Mouse (Mus musculus) kidney, embryonic 15.5 days (tissue): ENCODE results near the gene Adam12. TPM values are rescaled to one million over a fixed set of nuclear protein-coding genes. Genes with fewer than 3 reads are reported as not detected.

Experiments used
- ATAC-seq: fragments of 200-750 bp; cut with Nextera tagmentation; replicated peaks from 2 replicates; pipeline ENCODE4 v1.8.0; 2017; ENCODE audit warnings: moderate TSS enrichment; ENCODE audit not compliant: low FRiP score
- H3K27ac ChIP-seq: fragments of 300-500 bp; sonication (generic); 2 replicates; pipeline ENCODE4 v1.5.1; 2015; ENCODE audit warnings: mild to moderate bottlenecking, inconsistent platforms
- H3K27me3 ChIP-seq: fragments of 300-500 bp; sonication (generic); 2 replicates; pipeline ENCODE4 v1.6.1; 2015; ENCODE audit warnings: inconsistent platforms
- H3K36me3 ChIP-seq: fragments of 300-500 bp; sonication (generic); 2 replicates; pipeline ENCODE4 v1.6.1; 2015; ENCODE audit warnings: inconsistent platforms
- H3K4me1 ChIP-seq: fragments of 300-500 bp; sonication (generic); 2 replicates; pipeline ENCODE4 v1.6.1; 2015; ENCODE audit warnings: inconsistent platforms
- H3K4me2 ChIP-seq: fragments of 300-500 bp; sonication (generic); 2 replicates; pipeline ENCODE4 v1.6.1; 2015; ENCODE audit warnings: moderate library complexity, mild to moderate bottlenecking, inconsistent platforms
- H3K4me3 ChIP-seq: fragments of 300-500 bp; sonication (generic); replicated peaks from 2 replicates; pipeline ENCODE4 v1.5.1; 2015; ENCODE audit warnings: mild to moderate bottlenecking, inconsistent platforms
- H3K9ac ChIP-seq: fragments of 300-500 bp; sonication (generic); 2 replicates; pipeline ENCODE4 v1.6.1; 2015; ENCODE audit warnings: mild to moderate bottlenecking, inconsistent platforms
- H3K9me3 ChIP-seq: fragments of 300-500 bp; sonication (generic); replicated peaks from 2 replicates; pipeline ENCODE4 v1.6.1; 2016; ENCODE audit warnings: inconsistent platforms
- WGBS: fragments of 180-500 bp; shearing (Covaris S2); methylation state at CpG from one replicate; pipeline ENCODE4 v1.1.7; 2015; ENCODE audit warnings: mixed read lengths; 5-methylcytosine and 5-hydroxymethylcytosine counted together
- polyA plus RNA-seq: library from polyadenylated mRNA; unstranded; fragments of >200 nt; fragmentation: Nextera tagmentation; extraction: Ambion mirVana; gene quantifications from 2 replicates; pipeline ENCODE4 v1.2.1, GENCODE M21; 2015

Gene Adam12
- polyA plus RNA-seq, 1 experiment from 2014 or later, result 6.8 TPM

- H3K36me3 ChIP-seq, result no peaks in the 10 kb centered on the region
- ATAC-seq, result no peak
- no peaks in the 10 kb centered on the region for H3K4me1 ChIP-seq
- H3K4me3 ChIP-seq, result no peak overlapping the region
- H3K4me2 ChIP-seq, result no peak overlapping the region
- H3K9ac ChIP-seq, result no peak overlapping the region
- H3K27me3 ChIP-seq, result no peaks in the 10 kb centered on the region
- WGBS, result 73% methylated on average over 4 of the region's 4 CpGs
- H3K9me3 ChIP-seq, result no peaks in the 10 kb centered on the region
- H3K27ac ChIP-seq, result no peak overlapping the region
Observed at GRCm38 (mm10) chr7:134062629-134063028, 169.3 kb downstream of the Adam12 start.

- WGBS, result 11% methylated on average over 2 of the region's 2 CpGs
- ATAC-seq, result no peak
- Histone ChIP-seq H3K4me2 (no peak overlapping the region), H3K9me3 (no peaks in the 10 kb centered on the region), H3K9ac (no peak overlapping the region), H3K27me3 (no peaks in the 10 kb centered on the region), H3K4me3 (no peak overlapping the region), H3K36me3 (no peaks in the 10 kb centered on the region), H3K4me1 (peaks cover 6% of the 10 kb centered on the region; the same call in 1 of the 2 replicates), H3K27ac (0 out of 2 replicates have a peak overlapping the region, but pooled peaks have one; percentile 8)
Observed at GRCm38 (mm10) chr7:134052486-134052885, 179.5 kb downstream of the Adam12 start.

- H3K4me2 ChIP-seq, result no peak overlapping the region
- no peak for ATAC-seq
- no peak overlapping the region for H3K9ac ChIP-seq
- WGBS, result 72% methylated on average over 1 of the region's 1 CpGs
- H3K4me3 ChIP-seq, result no peak overlapping the region
- H3K27ac ChIP-seq, result no peak overlapping the region
- H3K4me1 ChIP-seq, result peaks cover 6% of the 10 kb centered on the region; the same call in 1 of the 2 replicates
- H3K27me3 ChIP-seq, result no peaks in the 10 kb centered on the region
- no peaks in the 10 kb centered on the region for H3K36me3 ChIP-seq
- no peaks in the 10 kb centered on the region for H3K9me3 ChIP-seq
Observed at GRCm38 (mm10) chr7:134050371-134050770, 181.6 kb downstream of the Adam12 start.

- Histone ChIP-seq H3K27me3 (no peaks in the 10 kb centered on the region), H3K4me1 (no peaks in the 10 kb centered on the region), H3K9ac (no peak overlapping the region), H3K27ac (no peak overlapping the region), H3K4me2 (no peak overlapping the region), H3K9me3 (no peaks in the 10 kb centered on the region), H3K36me3 (no peaks in the 10 kb centered on the region), H3K4me3 (no peak overlapping the region)
- no peak for ATAC-seq
- 64% methylated on average over 3 of the region's 3 CpGs for WGBS
Observed at GRCm38 (mm10) chr7:134046376-134046775, 185.6 kb downstream of the Adam12 start.

GRCm38 (mm10) chr7:134043576-134043975 lies 188.4 kb downstream of the Adam12 start:
- Histone ChIP-seq H3K4me1 (no peaks in the 10 kb centered on the region), H3K4me3 (no peak overlapping the region), H3K27me3 (no peaks in the 10 kb centered on the region), H3K36me3 (no peaks in the 10 kb centered on the region), H3K4me2 (no peak overlapping the region), H3K27ac (no peak overlapping the region), H3K9me3 (no peaks in the 10 kb centered on the region), H3K9ac (no peak overlapping the region)
- no peak for ATAC-seq

GRCm38 (mm10) chr7:134042614-134043013 lies 189.3 kb downstream of the Adam12 start:
- Histone ChIP-seq H3K9me3 (no peaks in the 10 kb centered on the region), H3K4me3 (no peak overlapping the region), H3K9ac (no peak overlapping the region), H3K27me3 (no peaks in the 10 kb centered on the region), H3K4me2 (no peak overlapping the region), H3K27ac (no peak overlapping the region), H3K36me3 (no peaks in the 10 kb centered on the region), H3K4me1 (no peaks in the 10 kb centered on the region)
- ATAC-seq, result no peak

- H3K27me3 ChIP-seq, result no peaks in the 10 kb centered on the region
- peaks cover 13% of the 10 kb centered on the region; the same call in 1 of the 2 replicates for H3K4me1 ChIP-seq
- no peaks in the 10 kb centered on the region for H3K9me3 ChIP-seq
- WGBS, result 87% methylated on average over 2 of the region's 2 CpGs
- H3K4me2 ChIP-seq, result no peak overlapping the region
- no peaks in the 10 kb centered on the region for H3K36me3 ChIP-seq
- no peak overlapping the region for H3K4me3 ChIP-seq
- no peak overlapping the region for H3K27ac ChIP-seq
- no peak overlapping the region for H3K9ac ChIP-seq
- no peak for ATAC-seq
Observed at GRCm38 (mm10) chr7:134033939-134034338, 198.0 kb downstream of the Adam12 start.

- H3K27me3 ChIP-seq, result no peaks in the 10 kb centered on the region
- H3K9me3 ChIP-seq, result no peaks in the 10 kb centered on the region
- ATAC-seq, result no peak
- H3K27ac ChIP-seq, result peak overlapping the region; percentile 15; the same call in 1 of the 2 replicates
- no peak overlapping the region for H3K4me3 ChIP-seq
- H3K9ac ChIP-seq, result no peak overlapping the region
- H3K36me3 ChIP-seq, result no peaks in the 10 kb centered on the region
- peaks cover 14% of the 10 kb centered on the region; the same call in 1 of the 2 replicates for H3K4me1 ChIP-seq
- 26% methylated on average over 6 of the region's 6 CpGs for WGBS
- no peak overlapping the region for H3K4me2 ChIP-seq
Observed at GRCm38 (mm10) chr7:134032959-134033366, 199.0 kb downstream of the Adam12 start.

- H3K27ac ChIP-seq, result 0 out of 2 replicates have a peak overlapping the region, but pooled peaks have one; percentile 18
Observed at GRCm38 (mm10) chr7:134031787-134032186, 200.2 kb downstream of the Adam12 start.

GRCm38 (mm10) chr7:134031256-134031655 lies 200.7 kb downstream of the Adam12 start:
- Histone ChIP-seq H3K27ac (peak overlapping the region; percentile 18; the same call in 1 of the 2 replicates), H3K9ac (no peak overlapping the region), H3K36me3 (no peaks in the 10 kb centered on the region), H3K9me3 (no peaks in the 10 kb centered on the region), H3K4me2 (no peak overlapping the region), H3K4me1 (peaks cover 25% of the 10 kb centered on the region), H3K4me3 (no peak overlapping the region), H3K27me3 (no peaks in the 10 kb centered on the region)
- ATAC-seq, result no peak
- WGBS, result 73% methylated on average over 2 of the region's 2 CpGs

More at GRCm38 (mm10) chr7:134031787-134032186, 200.2 kb downstream of the Adam12 start:
- Histone ChIP-seq H3K4me3 (no peak overlapping the region), H3K4me2 (no peak overlapping the region), H3K9ac (no peak overlapping the region), H3K9me3 (no peaks in the 10 kb centered on the region), H3K4me1 (peaks cover 20% of the 10 kb centered on the region; the same call in 1 of the 2 replicates), H3K36me3 (no peaks in the 10 kb centered on the region), H3K27me3 (no peaks in the 10 kb centered on the region)
- ATAC-seq, result no peak
- 88% methylated on average over 6 of the region's 6 CpGs for WGBS

- Histone ChIP-seq H3K27ac (no peak overlapping the region), H3K36me3 (no peaks in the 10 kb centered on the region), H3K4me1 (peaks cover 30% of the 10 kb centered on the region), H3K27me3 (no peaks in the 10 kb centered on the region), H3K4me2 (no peak overlapping the region), H3K4me3 (no peak overlapping the region), H3K9me3 (no peaks in the 10 kb centered on the region), H3K9ac (no peak overlapping the region)
- WGBS, result 72% methylated on average over 7 of the region's 7 CpGs
- no peak for ATAC-seq
Observed at GRCm38 (mm10) chr7:134028281-134028830, 203.6 kb downstream of the Adam12 start.

GRCm38 (mm10) chr7:134027020-134027415 lies 204.9 kb downstream of the Adam12 start:
- no peak overlapping the region for H3K4me3 ChIP-seq
- no peak overlapping the region for H3K9ac ChIP-seq
- WGBS, result 68% methylated on average over 5 of the region's 5 CpGs
- peak overlapping the region; percentile 76 for H3K27ac ChIP-seq
- no peak overlapping the region for H3K4me2 ChIP-seq
- H3K4me1 ChIP-seq, result peaks cover 30% of the 10 kb centered on the region
- no peaks in the 10 kb centered on the region for H3K36me3 ChIP-seq
- ATAC-seq, result no peak
- H3K9me3 ChIP-seq, result no peaks in the 10 kb centered on the region
- H3K27me3 ChIP-seq, result no peaks in the 10 kb centered on the region
